ENCODE assay signal across 12 mouse cellular contexts in the genomic region with DNA sequence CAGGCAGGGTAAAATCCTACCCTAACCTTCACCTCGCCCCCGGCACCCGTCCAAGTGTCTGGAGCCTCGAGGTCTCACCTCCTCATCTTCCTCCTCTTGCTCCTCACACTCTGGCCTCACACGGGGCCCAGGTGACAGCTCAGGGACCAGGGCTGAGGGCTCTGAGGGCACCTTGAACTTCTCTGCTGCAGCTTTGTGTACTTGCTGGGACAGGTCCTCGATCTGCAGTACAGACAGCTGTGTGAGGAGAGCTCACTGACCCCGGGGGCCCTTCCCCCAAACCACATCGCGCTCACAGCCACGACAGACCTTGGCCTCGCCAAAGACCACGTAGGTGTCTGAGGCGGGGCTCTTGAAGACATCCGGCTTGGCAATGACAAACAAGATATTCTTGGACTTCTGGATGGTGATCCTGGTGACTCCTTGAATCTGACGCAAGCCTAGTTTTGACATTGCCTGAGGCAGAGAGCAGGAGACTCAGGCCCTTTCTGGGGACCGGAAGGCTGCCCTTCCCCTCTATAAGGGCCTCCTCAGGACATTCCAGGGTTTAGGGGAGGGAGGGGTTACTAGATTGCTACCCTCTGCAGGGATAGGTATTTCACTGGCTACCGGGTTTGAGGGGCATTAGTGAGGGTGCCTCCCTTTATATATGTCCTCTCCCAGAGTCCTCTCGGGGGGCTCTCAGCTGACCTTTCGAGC. TPM values are rescaled to one million over a fixed set of nuclear protein-coding genes. Genes with fewer than 3 reads are reported as not detected.
DNase-seq lines count a peak whose midpoint lies in the region; ATAC-seq and TF ChIP-seq lines count a peak whose summit lies in the region.
"Had no signal": no experiment of that assay in that cellular context is flagged by ENCODE, and none has a peak within 500 bp of the region (broad histone marks: within the 10 kb centered on the region; RNA-seq: fewer than 3 reads in every experiment).

No protein-coding gene starts in this region.

- H3K9ac ChIP-seq in liver, embryonic 14.5 days (replicated peaks), result no peak overlapping the region; the same call in 1 of the 2 replicates
- no peak overlapping the region for H3K9ac ChIP-seq in stomach, postnatal 0 days (ENCODE audit: low read length)

- H3K27ac ChIP-seq in liver, embryonic 14.5 days, result no peak overlapping the region
- 0 out of 2 replicates have a peak overlapping the region, but pooled peaks have one; percentile 9 for H3K27ac ChIP-seq in stomach, postnatal 0 days (replicated peaks)

- peak overlapping the region in 1 of 2 experiments; percentile 36; a peak in 2 of 4 replicates for H3K4me3 ChIP-seq in liver, embryonic 14.5 days (ENCODE audit: insufficient read depth in 1 of 2, low read depth in 2 of 2, low read length in 2 of 2)
- H3K4me3 ChIP-seq in stomach, postnatal 0 days (ENCODE audit: low read depth, low read length), result no peak overlapping the region

- peaks cover 3% of the 10 kb centered on the region; the same call in 1 of the 2 replicates for H3K27me3 ChIP-seq in liver, embryonic 14.5 days (ENCODE audit: control insufficient read depth, insufficient read depth, low read length)
- no peaks in the 10 kb centered on the region for H3K27me3 ChIP-seq in stomach, postnatal 0 days (ENCODE audit: control insufficient read depth, insufficient read depth, low read length)

- peaks cover 21 to 37% of the 10 kb centered on the region in 2 experiments for H3K4me1 ChIP-seq in liver, embryonic 14.5 days (replicated peaks; ENCODE audit: control insufficient read depth in 2 of 2, insufficient read depth in 2 of 2, low read length in 1 of 2)
- H3K4me1 ChIP-seq in stomach, postnatal 0 days (replicated peaks; ENCODE audit: control insufficient read depth, insufficient read depth), result no peaks in the 10 kb centered on the region

- no peak for ATAC-seq in liver, embryonic 14.5 days (ENCODE audit: insufficient read depth)
- no peak for ATAC-seq in stomach, postnatal 0 days (ENCODE audit: low FRiP score, low TSS enrichment)

- no peak for TF ChIP-seq CTCF in liver, embryonic 14.5 days (IDR thresholded peaks at IDR 0.05; ENCODE audit: low read depth)
- no peak for TF ChIP-seq CTCF in stomach, postnatal 0 days (IDR thresholded peaks at IDR 0.05; ENCODE audit: low read depth)

- 71% methylated on average over 19 of the region's 19 CpGs for WGBS in liver, embryonic 14.5 days (ENCODE audit: insufficient replicate concordance)
- 52% methylated on average over 19 of the region's 19 CpGs for WGBS in stomach, postnatal 0 days

- peaks cover 6% of the 10 kb centered on the region for H3K36me3 ChIP-seq in liver, embryonic 14.5 days (replicated peaks; ENCODE audit: control insufficient read depth, insufficient read depth, low read depth)
- peaks cover 19% of the 10 kb centered on the region for H3K36me3 ChIP-seq in stomach, postnatal 0 days (ENCODE audit: control insufficient read depth, insufficient read depth, low read length)

- intact Hi-C loops in gastrocnemius, postnatal 14 days (cut with DNase I; ENCODE audit: low total_unique reads), result no loop called here
- intact Hi-C loops in left cerebral cortex, postnatal 4 days (cut with DNase I), result no loop called here

- no peaks in the 10 kb centered on the region for H3K9me3 ChIP-seq in liver, embryonic 14.5 days (ENCODE audit: control insufficient read depth, low read length)
- H3K9me3 ChIP-seq in stomach, postnatal 0 days (ENCODE audit: control insufficient read depth, low read length), result no peaks in the 10 kb centered on the region

- peak overlapping the region; percentile 53 for H3K4me2 ChIP-seq in liver, embryonic 14.5 days (ENCODE audit: low read depth)
- H3K4me2 ChIP-seq in stomach, postnatal 0 days (replicated peaks; ENCODE audit: low read depth), result no peak overlapping the region; the same call in 1 of the 2 replicates

- DNase-seq in gastrocnemius, postnatal 14 days, result peak; percentile 29
- DNase-seq in gastrocnemius, postnatal 4 days (ENCODE audit: low spot score in 2 of 2), result no peak
- peak; percentile 14 for DNase-seq in right cerebral cortex, postnatal 25 days
- no peak for DNase-seq in right cerebral cortex, postnatal 10 days (ENCODE audit: low spot score in 2 of 2)
- no peak for DNase-seq in liver, embryonic 14.5 days (ENCODE audit: low read depth in 3 of 3, low spot score in 3 of 3)
- DNase-seq in stomach, postnatal 0 days (ENCODE audit: low spot score), result no peak
- DNase-seq in adipocyte (ENCODE audit: low spot score), result no peak
- no peak for DNase-seq in left cerebral cortex, postnatal 4 days
- DNase-seq: adrenal gland, postnatal 25 days had no signal

- TF ChIP-seq EP300 in liver, embryonic 14.5 days (IDR thresholded peaks at IDR 0.05; ENCODE audit: low read depth), result no peak
- no peak for TF ChIP-seq EP300 in stomach, postnatal 0 days (optimal IDR thresholded peaks at IDR 0.05)

RNA-seq across cellular contexts. Expression of gene Nacad, which starts 7.5 kb away (rescaled TPM):
- total RNA-seq in gastrocnemius, postnatal 14 days (2021), result under 1 TPM; 0.18 to 0.82 TPM
- 1 to 10 TPM; 2.0 to 2.2 TPM for total RNA-seq in gastrocnemius, postnatal 4 days (2021)
- 2.3 and 4.0 TPM in 2 replicates for polyA plus RNA-seq in liver, embryonic 14.5 days (2012; rRNA removed)
- 6.2 and 6.4 TPM in 2 replicates for polyA plus RNA-seq in liver, embryonic 14.5 days (2014; fragmentation: Nextera tagmentation; extraction: Ambion mirVana)
- polyA plus RNA-seq in stomach, postnatal 0 days (2015; fragmentation: Nextera tagmentation; extraction: Ambion mirVana), result 7.3 and 7.4 TPM in 2 replicates
- 10 to 100 TPM; 94.4 to 99.0 TPM for total RNA-seq in left cerebral cortex, postnatal 4 days (2021)

RNA-seq across cellular contexts. Expression of gene Tbrg4, which starts 27.5 kb away (rescaled TPM):
- total RNA-seq in gastrocnemius, postnatal 14 days (2021), result 10 to 100 TPM; 63.5 to 64.6 TPM
- 10 to 100 TPM; 55.1 to 59.1 TPM for total RNA-seq in gastrocnemius, postnatal 4 days (2021)
- 55.1 and 63.6 TPM in 2 replicates for polyA plus RNA-seq in liver, embryonic 14.5 days (2012; rRNA removed)
- polyA plus RNA-seq in liver, embryonic 14.5 days (2014; fragmentation: Nextera tagmentation; extraction: Ambion mirVana), result 27.7 and 30.4 TPM in 2 replicates
- 29.3 and 31.2 TPM in 2 replicates for polyA plus RNA-seq in stomach, postnatal 0 days (2015; fragmentation: Nextera tagmentation; extraction: Ambion mirVana)
- total RNA-seq in left cerebral cortex, postnatal 4 days (2021), result 10 to 100 TPM; 50.5 to 52.2 TPM

RNA-seq across cellular contexts. Expression of gene Wap, which starts 40.1 kb away (rescaled TPM):
- total RNA-seq in gastrocnemius, postnatal 14 days (2021), result not detected
- total RNA-seq in gastrocnemius, postnatal 4 days (2021), result not detected
- polyA plus RNA-seq in liver, embryonic 14.5 days (2012; rRNA removed), result not detected in 2 replicates
- polyA plus RNA-seq in liver, embryonic 14.5 days (2014; fragmentation: Nextera tagmentation; extraction: Ambion mirVana), result not detected in 2 replicates
- polyA plus RNA-seq in stomach, postnatal 0 days (2015; fragmentation: Nextera tagmentation; extraction: Ambion mirVana), result 2.6 and 5.3 TPM in 2 replicates
- not detected for total RNA-seq in left cerebral cortex, postnatal 4 days (2021)
- total RNA-seq: adrenal gland, postnatal 25 days; hematopoietic stem cell, adult 5-6 weeks; left cerebral cortex, postnatal 14 days had no signal
- polyA plus RNA-seq: embryonic facial prominence, embryonic 11.5 days had no signal

RNA-seq across cellular contexts. Expression of gene Ccm2, which starts 51.7 kb away (rescaled TPM):
- total RNA-seq in gastrocnemius, postnatal 14 days (2021), result 10 to 100 TPM; 20.8 to 21.6 TPM
- 10 to 100 TPM; 40.2 to 50.8 TPM for total RNA-seq in gastrocnemius, postnatal 4 days (2021)
- 33.1 and 36.8 TPM in 2 replicates for polyA plus RNA-seq in liver, embryonic 14.5 days (2012; rRNA removed)
- polyA plus RNA-seq in liver, embryonic 14.5 days (2014; fragmentation: Nextera tagmentation; extraction: Ambion mirVana), result 39.0 and 39.4 TPM in 2 replicates
- 45.7 and 45.9 TPM in 2 replicates for polyA plus RNA-seq in stomach, postnatal 0 days (2015; fragmentation: Nextera tagmentation; extraction: Ambion mirVana)
- total RNA-seq in left cerebral cortex, postnatal 4 days (2021), result 10 to 100 TPM; 55.6 to 58.9 TPM

RNA-seq across cellular contexts. Expression of gene Ramp3, which starts 60.0 kb away (rescaled TPM):
- total RNA-seq in gastrocnemius, postnatal 14 days (2021), result under 1 TPM; 0.38 to 0.68 TPM
- 1 to 10 TPM in 1 of 2 experiments, under 1 TPM in 1; 0.98 to 1.7 TPM for total RNA-seq in gastrocnemius, postnatal 4 days (2021)
- 0.04 and 0.14 TPM in 2 replicates for polyA plus RNA-seq in liver, embryonic 14.5 days (2012; rRNA removed)
- polyA plus RNA-seq in liver, embryonic 14.5 days (2014; fragmentation: Nextera tagmentation; extraction: Ambion mirVana), result not detected in 2 replicates
- polyA plus RNA-seq in stomach, postnatal 0 days (2015; fragmentation: Nextera tagmentation; extraction: Ambion mirVana), result 11.6 and 12.8 TPM in 2 replicates
- 10 to 100 TPM; 16.6 to 20.8 TPM for total RNA-seq in left cerebral cortex, postnatal 4 days (2021)
- total RNA-seq: hematopoietic stem cell, adult 5-6 weeks had no signal

Comparison
In these comparisons a context has a peak if more than half of its experiments do, and no peak if none do; other contexts are left out.
1. DNase-seq: peak in gastrocnemius, postnatal 14 days (single experiment) and right cerebral cortex, postnatal 25 days (single experiment); none in gastrocnemius, postnatal 4 days (0 of 2), right cerebral cortex, postnatal 10 days (0 of 2), liver, embryonic 14.5 days (0 of 3), stomach, postnatal 0 days (single experiment), adipocyte (single experiment) and left cerebral cortex, postnatal 4 days (single experiment).
2. RNA of gene Nacad, which starts 7.5 kb away (total RNA-seq): 94.4 to 99.0 TPM in left cerebral cortex, postnatal 4 days; 2.0 to 2.2 TPM in gastrocnemius, postnatal 4 days and 0.18 to 0.82 TPM in gastrocnemius, postnatal 14 days; every median in the first group is over 10 times any median in the second.